Mouse (Mus musculus): ENCODE results near the gene A4gnt. TPM values are rescaled to one million over a fixed set of nuclear protein-coding genes. Genes with fewer than 3 reads are reported as not detected.

Gene A4gnt
- polyA plus RNA-seq (2014; fragmentation: Illumina TruSeq; extraction: RNeasy Lipid Tissue Mini Kit (QIAGEN cat#74804); ENCODE audit: insufficient read depth, low read depth, low replicate concordance): not detected

GRCm38 (mm10) chr9:99612202-99612601 lies at the start of gene A4gnt:
TSS of gene A4gnt (plus strand) at chr9:99612502.

GRCm38 (mm10) chr9:99568347-99569070 lies 43.8 kb upstream of the A4gnt start, which contains the start of gene Armc8:
TSS of gene Armc8 (minus strand) at chr9:99568899.

DNA sequence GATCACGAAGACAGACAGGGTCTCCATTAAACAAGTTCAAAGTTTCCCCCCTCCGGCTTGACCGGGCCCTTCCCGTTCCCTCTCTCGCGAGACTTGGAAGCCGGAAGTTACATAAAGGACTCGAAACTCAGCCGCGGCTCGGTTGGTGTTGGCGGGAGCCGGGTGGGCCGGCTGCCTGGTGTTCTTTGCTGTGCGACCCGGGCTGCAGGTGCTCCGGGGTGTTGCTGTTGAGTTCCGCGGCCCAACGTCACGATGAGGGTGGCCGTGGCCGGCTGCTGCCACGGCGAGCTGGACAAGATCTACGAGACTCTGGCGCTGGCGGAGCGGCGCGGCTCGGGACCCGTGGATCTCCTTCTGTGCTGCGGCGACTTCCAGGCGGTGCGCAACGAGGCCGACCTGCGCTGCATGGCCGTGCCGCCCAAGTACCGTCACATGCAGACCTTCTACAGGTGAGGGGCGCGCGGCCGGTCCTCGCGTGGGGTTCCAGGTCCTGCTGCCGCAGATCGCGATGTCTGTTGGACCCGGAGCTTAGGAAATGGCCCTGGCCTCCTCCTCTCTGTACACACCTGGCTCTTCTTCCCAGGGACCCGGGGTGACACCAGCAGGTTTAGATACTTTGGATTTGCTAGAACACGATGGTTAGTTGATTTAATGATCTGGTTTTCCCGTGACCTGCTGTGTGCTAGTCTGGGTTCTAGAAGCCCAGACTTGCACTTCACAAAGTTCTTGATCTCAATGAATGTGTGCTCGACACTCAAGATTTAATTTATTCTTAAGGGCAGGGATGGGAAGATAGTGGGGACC lies 36.4 kb upstream of the A4gnt start, which contains the start of gene Dbr1:
TSS of gene Dbr1 (plus strand) at position 123 of the 804 bp plus-strand sequence.

GRCm38 (mm10) chr9:99629281-99630011 lies 17.1 kb downstream of the A4gnt start, which contains the start of gene Dzip1l:
TSS of gene Dzip1l (plus strand) at chr9:99629496.

Other genes with a start within 250 kb of the A4gnt start
- gene Mras, start 175.1 kb upstream of the A4gnt start, polyA plus RNA-seq (2014; fragmentation: Illumina TruSeq; extraction: RNeasy Lipid Tissue Mini Kit (QIAGEN cat#74804); ENCODE audit: insufficient read depth, low read depth, low replicate concordance): 8.2 TPM
- 27.9 TPM for gene Nme9, start 161.0 kb upstream of the A4gnt start, polyA plus RNA-seq (2014; fragmentation: Illumina TruSeq; extraction: RNeasy Lipid Tissue Mini Kit (QIAGEN cat#74804); ENCODE audit: insufficient read depth, low read depth, low replicate concordance)
- gene Armc8, start 43.6 kb upstream of the A4gnt start, polyA plus RNA-seq (2014; fragmentation: Illumina TruSeq; extraction: RNeasy Lipid Tissue Mini Kit (QIAGEN cat#74804); ENCODE audit: insufficient read depth, low read depth, low replicate concordance): 11.6 TPM
- gene Dbr1, start 36.7 kb upstream of the A4gnt start, polyA plus RNA-seq (2014; fragmentation: Illumina TruSeq; extraction: RNeasy Lipid Tissue Mini Kit (QIAGEN cat#74804); ENCODE audit: insufficient read depth, low read depth, low replicate concordance): 8.5 TPM
- 4.8 TPM for gene Dzip1l, start 17.0 kb downstream of the A4gnt start, polyA plus RNA-seq (2014; fragmentation: Illumina TruSeq; extraction: RNeasy Lipid Tissue Mini Kit (QIAGEN cat#74804); ENCODE audit: insufficient read depth, low read depth, low replicate concordance)
- 189 TPM for gene Cldn18, start 104.8 kb downstream of the A4gnt start, polyA plus RNA-seq (2014; fragmentation: Illumina TruSeq; extraction: RNeasy Lipid Tissue Mini Kit (QIAGEN cat#74804); ENCODE audit: insufficient read depth, low read depth, low replicate concordance)